Mouse (Mus musculus) cerebellum, adult 18-20 months (tissue): ENCODE data around the gene Tmcc1.
"Not testable (repeated sequence)": the region's sequence is repeated elsewhere in the genome, so short reads cannot be mapped to it uniquely, and the experiment has no call there.

Experiments used
- DNase-seq, 2 experiments: peaks; one replicate each; pipeline ENCODE4 v3.0.0; 2021

The Tmcc1 gene

DNA sequence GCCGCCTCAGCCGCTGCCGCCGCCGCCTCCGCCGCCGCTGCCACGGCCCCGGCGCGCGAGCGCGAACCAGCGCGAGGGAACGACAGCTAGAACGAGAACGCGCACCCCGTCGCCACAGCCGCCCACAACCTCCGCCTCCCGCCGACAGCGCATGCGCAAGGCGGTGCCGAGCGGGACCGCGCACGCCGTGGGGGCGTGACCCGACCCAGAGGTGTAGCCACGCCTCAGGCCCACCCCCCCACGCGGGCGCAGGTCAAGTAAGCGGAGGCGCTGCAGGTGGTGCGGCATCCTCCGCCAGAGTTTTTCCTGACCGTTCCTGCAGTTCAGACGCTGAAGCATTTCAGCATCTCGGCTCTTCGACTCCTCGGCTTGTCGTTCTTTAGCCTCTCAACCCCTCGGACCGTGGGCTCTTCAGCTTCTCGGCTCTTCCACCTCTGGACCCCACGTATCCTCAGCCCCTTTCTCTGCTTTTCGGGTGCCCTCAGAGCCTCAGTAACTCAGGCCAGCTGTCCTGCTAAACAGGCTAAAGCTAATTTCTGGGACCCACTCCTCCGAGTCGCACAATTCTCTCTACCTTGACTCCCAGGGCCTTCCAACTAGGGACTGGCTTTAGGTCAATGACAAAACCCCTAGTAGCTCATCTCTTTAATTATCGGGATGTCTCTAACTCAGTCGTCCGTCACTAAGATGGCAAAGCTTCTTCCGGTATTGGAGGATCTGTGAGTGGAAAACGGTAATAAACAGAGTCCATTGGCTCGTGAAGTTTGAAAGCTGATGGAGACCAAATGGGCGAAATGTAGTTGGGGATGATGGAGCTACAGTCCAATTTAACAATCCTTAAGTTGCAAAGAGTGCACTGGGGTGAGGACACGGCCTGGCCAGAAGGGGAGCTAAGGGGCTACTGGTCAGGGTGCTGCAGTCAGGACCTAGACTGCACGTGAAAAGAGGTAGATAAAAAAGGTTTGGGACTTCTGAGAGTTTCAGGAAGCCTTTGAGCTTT, at the start of gene Tmcc1:
Gene Tmcc1, minus strand, starts transcription at position 93 of the 1,000 bp plus-strand sequence.
- peak; percentile 98 to 100 for DNase-seq

DNA sequence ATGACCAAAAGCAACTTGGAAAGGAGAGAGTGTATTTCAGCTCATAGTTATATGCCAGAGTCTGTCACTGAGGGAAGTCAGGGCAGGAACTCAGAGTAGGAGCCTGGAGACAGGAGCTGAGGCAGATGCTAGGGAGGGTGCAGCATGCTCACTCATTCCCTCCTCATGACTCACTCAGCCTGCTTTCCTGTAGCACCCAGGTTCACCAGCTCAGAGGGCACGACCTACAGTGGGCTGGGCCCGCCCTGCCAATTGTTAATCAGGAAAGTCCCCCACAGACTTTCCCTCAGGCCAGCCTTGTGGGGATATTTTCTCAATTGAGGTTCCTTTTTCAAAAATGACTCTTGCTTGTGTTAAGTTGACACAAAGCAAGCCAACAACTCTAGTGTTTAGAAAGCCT, 47.1 kb upstream of the Tmcc1 start:
- DNase-seq = no peak

DNA sequence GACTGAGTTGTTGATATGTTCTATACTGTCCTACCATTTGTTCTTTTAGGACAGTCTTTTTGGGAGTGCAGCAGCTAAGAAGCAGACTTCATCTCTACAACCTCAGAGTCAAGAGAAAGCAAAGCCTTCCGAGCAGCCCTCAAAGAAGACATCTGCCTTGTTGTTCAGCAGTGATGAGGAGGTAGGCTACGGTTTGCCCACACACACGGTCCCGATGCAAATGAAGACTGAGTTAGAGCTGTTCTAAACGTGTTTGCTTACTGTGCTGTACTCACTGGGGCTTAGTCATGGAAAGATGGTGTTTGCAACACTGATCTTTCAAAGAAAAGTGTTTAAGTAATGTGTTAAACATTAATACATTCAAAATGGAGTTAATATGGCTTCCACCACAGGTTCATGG, 44.8 kb upstream of the Tmcc1 start:
- no peak for DNase-seq

DNA sequence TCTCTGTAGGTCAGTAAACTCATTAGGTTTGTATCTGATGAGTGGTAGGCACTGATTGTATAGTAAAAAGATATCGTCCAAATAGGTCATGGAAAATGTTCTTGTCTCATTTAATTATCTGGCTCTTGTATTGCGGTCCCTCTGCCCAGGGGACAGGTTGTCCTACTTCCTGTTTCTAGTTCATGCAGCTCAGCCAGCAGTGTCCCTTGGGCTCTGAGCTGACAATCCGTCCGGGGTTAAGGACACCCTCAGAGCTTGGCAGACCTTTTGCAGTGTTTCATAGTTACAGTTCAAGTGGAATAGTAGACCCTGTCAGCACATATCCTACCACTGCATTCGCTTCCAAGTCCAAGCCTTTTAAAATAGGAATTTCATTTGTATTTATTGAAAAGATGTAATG, 42.0 kb upstream of the Tmcc1 start:
- peak; percentile 16 to 21 for DNase-seq

DNA sequence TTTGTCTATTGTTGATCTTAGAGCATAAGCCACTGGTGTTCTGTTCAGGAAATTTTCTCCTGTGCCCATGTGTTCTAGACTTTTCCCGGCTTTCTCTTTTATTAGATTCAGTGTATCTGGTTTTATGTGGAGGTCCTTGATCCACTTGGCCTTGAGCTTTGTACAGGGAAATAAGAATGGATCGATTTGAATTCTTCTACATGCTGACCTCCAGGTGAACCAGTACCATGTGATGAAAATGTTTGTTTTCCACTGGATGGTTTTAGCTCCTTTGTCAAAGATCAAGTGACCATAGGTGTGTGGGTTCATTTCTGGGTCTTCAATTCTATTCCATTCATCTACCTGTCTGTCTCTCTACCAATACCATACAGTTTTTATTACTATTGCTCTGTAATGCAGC, 41.5 kb upstream of the Tmcc1 start:
- DNase-seq = not testable (repeated sequence)

DNA sequence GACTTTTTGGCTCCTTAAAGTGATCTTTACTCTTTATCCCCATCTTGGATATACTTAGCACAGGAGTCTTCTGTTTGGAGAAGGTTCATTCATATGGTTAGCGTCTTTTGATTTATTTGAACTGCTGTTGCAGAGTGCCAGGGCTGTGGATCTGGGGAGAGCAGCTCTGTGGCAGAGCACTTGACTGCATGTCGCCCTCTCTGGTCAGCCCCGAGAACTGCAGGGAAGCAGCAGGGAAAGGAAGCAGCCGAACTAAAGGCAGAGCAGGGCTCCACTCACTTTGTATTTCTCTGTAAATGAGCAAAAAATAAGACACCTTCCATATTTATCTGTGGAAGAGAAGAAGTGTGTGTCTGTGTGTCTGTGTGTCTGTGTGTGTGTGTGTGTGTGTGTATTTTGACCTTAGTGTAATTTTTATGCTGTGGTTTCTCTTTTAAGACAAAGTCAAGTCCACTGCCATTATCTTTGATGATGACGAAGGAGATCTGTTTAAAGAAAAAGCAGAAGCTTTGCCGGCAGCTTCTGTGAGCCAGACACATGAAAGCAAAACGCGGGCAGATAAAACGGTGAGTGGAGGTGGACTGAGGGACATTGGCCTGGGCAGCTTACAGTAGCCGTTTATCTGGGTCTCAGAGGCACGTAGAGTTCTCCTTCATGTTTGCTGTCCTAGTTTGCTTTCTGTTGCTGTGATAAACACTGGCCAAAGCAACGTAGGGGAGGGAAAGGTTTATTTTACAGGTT, 35.7 kb upstream of the Tmcc1 start:
- peak; percentile 74 to 76 for DNase-seq

DNA sequence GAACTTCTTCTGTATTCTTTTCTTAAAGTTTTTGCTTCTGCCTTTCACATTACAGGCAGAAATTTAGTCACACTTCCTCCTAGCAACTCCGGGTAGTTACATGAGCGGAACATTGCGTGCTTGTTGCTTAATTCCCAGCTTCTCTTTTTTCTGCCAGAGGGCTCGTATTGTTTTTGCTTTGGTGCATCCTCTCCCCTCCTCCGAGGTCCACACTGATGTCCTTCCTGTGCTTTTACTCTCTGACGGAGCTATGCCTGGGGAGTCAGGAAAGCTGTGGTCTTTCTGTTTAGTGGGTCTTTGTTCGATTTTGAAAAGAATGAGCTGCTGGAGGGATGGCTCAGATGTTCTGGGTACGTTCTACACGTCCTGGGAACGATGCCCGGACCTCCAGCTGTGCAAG, 34.5 kb upstream of the Tmcc1 start:
- no peak for DNase-seq

DNA sequence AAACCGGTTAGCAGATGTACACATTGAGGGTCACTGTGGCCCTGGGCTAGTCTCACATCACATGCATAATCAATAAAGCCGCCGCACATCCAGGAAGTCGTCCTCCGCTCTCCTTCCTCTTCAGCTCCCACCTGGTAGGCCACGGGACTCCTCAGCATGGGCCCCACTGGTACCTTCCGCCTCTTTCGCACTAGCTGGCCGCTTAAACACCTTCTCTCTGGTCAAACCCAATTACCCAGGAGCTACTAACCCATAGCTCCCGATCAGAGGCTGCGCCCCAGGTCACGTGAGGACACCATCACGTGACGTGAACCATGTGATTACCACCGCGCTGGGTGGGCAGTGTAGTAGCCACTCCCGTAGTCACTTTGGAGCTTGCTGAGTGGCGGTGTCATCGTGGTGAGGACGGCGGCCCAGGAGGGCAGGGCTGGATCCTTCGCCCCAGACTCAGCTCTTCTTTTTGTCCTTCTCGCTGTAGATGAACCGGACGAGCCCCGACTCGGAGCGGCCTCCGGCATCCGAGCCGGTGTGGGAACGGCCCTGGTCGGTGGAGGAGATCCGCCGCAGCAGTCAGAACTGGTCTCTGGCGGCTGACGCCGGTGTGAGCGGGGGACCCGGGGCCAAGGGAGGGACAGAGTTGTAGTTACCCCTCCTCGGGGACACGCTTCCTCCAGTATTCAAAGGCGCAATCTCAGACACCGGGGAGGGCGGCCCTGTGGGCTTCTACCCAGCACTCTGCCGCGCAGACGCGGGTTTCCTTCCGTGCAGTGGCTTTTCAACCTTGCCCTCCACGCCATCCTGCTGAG, 14.6 kb upstream of the Tmcc1 start, which contains the start of gene Washc2:
Gene Washc2, plus strand, starts transcription at position 310 of the 806 bp plus-strand sequence.
- peak; percentile 94 to 97 for DNase-seq

DNA sequence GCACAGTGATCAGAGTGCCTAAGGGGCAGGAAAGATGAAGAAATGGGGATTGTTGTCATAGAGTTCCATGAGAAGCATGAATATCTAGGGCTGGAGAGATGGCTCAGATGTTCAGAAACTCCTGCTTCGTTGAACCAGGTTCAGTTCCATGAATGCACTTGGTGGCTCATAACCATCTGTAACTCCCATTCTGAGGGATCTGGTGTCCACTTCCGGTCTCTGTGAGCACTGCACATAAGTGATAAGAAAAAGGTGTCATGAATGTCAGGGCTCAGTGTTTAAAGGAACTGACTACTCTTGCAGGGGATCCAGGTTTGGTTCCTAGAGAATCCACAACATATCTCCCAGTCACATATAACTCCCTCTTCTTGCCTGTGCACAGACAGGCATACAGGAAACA, 6.4 kb upstream of the Tmcc1 start:
- no peak for DNase-seq

DNA sequence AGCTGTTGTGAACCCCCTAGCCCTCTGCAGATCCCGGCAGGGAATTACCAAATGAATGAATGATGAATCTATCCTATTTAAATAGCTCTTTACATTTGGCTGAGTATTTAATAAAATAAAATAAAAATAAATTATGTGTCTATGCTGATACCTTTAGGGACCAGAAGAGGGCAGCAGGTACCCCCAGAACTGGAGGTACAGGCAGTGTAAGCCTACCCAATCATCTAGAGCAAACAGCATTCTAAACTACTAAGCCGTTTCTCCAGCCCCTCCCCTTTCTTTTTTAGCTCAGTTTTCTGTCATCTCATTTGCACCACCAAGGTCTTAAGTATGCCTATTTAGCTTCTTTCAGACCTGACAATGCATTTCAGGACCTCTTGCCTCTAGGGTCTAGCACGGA, 4.9 kb upstream of the Tmcc1 start:
- DNase-seq = peak; percentile 19 to 25

DNA sequence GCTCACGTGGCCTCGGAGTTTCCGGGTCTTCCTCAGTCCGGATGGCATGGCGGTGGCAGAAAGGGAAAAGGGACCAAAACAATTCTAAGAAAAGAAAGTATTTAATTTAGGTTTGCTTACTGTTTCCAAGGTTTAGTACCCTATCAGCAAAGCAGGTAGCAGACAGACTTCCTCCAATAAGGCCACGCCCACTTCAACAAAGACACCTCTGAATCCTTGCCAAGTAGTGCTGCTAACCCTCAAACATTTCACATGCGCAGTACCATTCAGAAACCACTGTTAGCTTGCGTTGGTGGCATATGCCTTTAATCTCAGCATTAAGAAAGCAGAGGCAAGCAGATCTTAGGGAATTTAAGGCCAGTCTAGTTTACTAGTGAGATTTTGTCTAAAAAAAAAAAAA, 2.5 kb upstream of the Tmcc1 start:
- DNase-seq = no peak

DNA sequence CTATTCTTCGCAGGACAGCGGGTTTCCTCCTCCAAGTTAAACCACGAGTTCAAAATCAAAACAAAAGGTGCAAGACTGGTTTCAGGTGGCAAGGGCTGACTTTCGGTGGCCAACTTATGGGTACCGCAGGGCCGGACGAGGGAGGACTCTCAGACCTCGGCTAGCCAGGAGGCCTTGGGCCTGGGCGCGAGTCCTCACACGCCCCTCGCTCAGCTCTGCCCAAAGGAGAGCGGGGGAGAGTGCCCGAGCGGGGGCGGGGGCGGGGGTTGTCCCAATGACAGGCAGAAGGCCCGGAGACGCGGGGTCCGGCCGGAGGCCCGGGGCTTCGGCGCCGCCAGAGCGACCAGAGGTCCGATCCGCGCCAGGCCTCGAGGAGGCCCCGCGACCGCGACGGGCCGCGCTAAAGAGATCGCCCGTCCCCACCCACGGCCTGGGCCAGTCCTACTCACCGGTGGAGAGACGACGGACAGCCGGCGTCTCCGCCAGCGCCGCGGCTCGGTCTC, 426 bp downstream of the Tmcc1 start:
- no peak for DNase-seq

DNA sequence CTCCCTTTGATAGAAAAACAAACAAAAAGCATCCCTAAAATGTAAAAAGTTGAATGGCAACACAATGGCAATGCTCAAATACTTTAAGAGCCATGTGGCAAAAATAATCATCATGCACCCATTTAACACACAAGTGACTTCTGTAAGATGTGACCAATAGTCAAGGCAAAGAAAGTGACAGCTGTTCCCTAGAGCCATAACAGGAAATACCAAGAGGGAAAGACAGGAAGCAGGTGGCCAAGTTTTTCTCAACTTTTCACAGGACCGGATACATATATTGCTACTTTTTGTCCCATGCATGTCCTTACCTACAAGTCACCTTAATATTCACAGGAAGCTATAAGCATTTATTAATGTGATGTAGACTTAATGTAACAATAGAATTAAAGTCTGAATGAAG, 3.9 kb downstream of the Tmcc1 start:
- no peak for DNase-seq

DNA sequence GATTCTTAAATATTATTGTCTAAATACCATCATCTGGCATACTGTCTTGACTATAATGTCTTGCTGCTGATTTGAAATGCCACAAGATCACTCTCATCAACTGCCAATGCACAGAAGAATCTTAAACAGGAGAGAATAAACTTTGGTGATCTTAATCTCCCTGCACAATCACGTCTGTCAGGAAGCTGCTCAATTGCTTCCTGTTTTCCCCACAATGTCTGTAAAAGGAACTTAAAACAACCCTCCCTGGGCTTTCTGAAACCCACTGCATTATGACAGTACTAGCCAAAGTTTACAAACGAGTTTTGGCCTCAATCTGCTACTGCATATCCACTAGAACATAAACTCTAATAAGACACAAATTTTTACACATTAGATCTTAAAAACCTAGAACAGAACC, 6.8 kb downstream of the Tmcc1 start:
- no peak for DNase-seq

DNA sequence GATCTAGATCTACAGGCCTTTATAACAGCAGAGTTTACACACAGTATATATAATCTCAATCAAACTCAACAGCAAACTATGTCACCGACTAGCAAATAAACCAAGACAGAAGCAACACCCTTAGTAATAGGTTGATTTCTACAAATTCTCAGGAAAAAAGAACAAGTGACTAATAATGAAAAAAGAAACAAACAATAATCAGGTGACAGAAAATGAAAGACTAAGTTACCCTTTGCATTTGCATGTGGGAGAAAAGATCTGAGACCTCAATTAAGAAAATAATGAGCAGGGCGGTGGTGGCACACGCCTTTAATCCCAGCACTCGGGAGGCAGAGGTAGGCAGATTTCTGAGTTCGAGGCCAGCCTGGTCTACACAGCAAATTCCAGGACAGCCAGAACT, 9.8 kb downstream of the Tmcc1 start:
- DNase-seq = no peak

DNA sequence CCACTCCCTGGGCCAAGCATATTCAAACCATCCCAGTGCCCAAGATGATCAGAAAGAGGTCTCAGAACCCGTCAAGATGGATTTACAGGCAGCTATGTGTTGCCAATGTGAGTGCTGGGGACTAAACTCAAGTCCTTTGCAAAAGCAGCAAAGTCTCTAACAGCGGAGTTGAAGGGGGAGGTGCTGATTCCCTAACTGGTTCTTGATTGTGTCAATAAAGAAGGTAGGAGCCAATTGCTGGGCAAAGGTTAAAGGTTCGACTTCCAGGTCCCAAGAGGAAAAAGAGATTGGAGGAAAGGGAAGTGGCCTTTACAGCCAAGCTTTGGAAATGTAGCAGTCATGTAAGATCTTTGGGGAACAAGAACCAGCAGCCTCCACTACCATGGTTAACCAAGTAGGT, 12.6 kb downstream of the Tmcc1 start:
- DNase-seq = no peak

DNA sequence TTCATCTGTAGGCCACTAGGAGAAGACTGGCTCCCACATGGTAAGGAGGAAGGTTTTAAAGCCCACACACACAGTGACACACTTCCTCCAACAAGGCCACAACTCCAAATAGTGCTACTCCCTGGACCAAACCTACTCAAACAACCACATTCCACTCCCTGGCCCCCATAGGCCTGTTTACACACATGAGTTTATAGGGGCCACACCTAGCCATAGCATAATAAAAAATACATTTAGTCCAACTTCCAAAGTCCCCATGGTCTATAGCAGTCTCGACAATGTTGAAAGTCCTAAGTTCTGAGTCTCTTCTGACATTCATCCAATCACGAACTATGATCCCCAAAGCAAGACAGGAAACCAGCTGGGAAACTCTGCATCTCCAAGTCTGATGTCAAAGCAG, 14.9 kb downstream of the Tmcc1 start:
- no peak for DNase-seq

DNA sequence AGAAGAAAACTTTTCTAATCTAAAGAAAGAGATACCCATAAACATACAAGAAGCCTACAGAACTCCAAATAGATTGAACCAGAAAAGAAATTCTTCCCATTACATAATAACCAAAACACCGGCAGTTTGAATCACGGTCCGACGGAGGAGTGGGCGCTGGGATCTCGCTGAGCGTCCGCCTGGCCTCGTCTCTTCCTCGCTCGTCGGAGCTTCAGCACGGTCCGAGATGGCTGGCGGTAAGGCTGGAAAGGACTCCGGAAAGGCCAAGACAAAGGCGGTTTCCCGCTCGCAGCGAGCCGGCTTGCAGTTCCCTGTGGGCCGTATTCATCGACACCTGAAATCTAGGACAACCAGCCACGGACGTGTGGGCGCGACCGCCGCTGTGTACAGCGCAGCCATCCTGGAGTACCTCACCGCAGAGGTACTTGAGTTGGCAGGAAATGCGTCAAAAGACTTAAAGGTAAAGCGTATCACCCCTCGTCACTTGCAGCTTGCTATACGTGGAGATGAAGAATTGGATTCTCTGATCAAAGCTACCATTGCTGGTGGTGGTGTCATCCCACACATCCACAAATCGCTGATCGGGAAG, 19.7 kb downstream of the Tmcc1 start:
- DNase-seq = peak; percentile 43 to 49

DNA sequence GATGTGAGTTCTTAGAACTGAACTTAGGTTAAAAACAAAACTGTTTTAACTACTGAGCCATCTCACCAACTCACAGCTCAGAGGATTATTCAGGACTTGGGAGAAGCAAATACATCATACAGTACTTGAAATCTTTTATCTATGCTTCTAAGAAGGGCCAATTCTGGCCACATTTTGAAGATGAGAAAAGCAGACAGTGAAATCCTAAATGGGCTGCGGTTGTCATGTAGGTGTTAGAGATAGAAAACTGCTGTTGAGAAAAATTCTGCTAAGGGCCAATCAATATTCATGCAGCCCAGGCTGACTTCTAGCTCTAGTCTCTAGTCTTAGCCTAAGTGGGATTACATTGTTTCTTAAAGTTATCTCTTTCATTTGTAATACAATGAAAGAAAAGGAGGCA, 26.9 kb downstream of the Tmcc1 start:
- DNase-seq = no peak

DNA sequence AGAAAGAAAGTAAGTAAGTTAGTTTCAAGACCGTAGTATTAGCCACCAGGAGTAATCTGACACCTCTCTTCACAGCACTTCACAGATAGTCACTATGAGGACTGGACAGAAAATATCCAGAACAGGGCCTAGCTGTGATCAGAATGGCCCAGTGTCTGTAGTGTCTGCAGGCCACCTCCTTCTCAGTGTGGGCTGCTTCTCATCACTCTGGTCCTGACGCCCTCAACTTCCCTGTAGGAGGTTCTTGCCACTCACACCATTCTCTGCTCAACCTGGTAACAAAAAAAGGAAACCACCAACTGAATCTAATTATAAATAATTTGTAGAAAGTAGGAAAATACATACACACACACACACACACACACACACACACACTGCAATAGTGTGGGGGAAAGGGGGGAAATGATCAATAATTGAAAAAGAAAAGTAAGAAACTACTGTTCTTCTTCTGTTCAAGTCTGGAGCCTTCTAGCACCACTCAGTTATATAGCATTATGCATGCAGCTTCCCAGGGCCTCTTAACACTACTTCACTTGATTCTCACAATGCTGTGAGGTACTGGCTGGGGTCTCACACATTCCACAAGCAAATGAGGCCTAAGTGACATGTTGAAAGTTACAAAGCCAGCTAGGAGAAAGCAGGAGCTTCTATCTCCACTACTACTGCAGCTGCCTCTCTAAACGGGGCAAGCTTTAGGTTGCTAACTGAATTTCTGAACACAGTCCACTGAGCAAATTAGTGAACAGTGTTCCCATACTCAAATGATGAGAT, 38.2 kb downstream of the Tmcc1 start:
- no peak for DNase-seq

DNA sequence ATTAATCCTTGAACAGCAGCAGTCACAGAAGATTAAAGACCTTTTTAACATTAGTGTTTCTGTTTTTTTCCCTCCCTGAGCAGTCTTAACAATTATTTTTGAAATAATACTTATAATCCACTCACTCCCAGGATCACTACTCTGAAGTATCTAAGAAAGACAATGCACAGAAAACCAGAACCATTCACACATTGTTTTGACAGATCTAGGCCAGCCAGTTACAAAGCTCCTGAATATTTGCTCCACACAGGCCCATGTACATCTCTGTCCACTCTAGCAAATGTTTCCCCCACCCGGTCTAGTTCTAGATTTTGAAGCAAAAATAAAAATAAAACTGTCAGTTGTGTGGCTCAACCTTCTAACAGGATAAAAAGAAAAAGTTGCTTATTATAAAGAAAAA, 45.9 kb downstream of the Tmcc1 start:
- DNase-seq = no peak

DNA sequence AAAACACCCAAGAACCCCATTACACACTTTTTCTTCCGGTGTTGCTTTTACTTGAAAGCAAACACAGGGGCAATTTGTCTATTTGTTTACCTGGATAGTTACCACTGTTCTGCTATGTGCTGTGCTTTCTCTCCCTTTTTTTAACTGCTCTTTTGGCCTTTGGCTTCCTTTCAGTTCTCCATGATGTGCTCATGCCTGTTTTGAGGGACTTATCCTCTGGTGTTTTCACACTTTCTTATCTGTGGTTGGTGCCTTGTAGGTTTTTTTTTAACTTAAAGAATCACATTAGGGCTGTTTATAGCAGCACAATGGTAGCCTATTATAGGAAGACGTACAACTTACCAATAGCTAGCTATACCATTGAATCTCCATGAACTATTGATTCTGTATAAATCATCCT, 51.6 kb downstream of the Tmcc1 start:
- no peak for DNase-seq
